Mouse (Mus musculus) MEL (cell line): ENCODE results near the gene 5430427O19Rik. TPM values are rescaled to one million over a fixed set of nuclear protein-coding genes. Genes with fewer than 3 reads are reported as not detected.

ENCODE experiments used
- DNase-seq: peaks from one replicate; pipeline ENCODE4 v3.0.0; 2011; ENCODE audit warnings: low read depth, low spot score
- H3K27ac ChIP-seq: 2 replicates; pipeline ENCODE4 v1.5.1; 2012; ENCODE audit warnings: low read depth, mild to moderate bottlenecking, control low read depth, low read length, moderate library complexity; ENCODE audit not compliant: control insufficient read depth
- H3K27me3 ChIP-seq, 2 experiments: fragments of 150-350 bp in 1 of 2; sonication (generic) in 1 of 2; 2 replicates each; pipeline ENCODE4 v1.6.1; 2012; ENCODE audit warnings: low read length in 2 of 2, mild to moderate bottlenecking in 2 of 2, improper control_type of control experiment in 1 of 2, moderate library complexity in 1 of 2; ENCODE audit not compliant: insufficient read depth in 2 of 2, control insufficient read depth in 1 of 2
- H3K36me3 ChIP-seq, 2 experiments: 2 replicates each; pipeline ENCODE4 v1.6.1; 2012 to 2014; ENCODE audit warnings: low read length in 2 of 2, improper control_type of control experiment in 1 of 2, inconsistent platforms in 1 of 2, mild to moderate bottlenecking in 1 of 2; ENCODE audit not compliant: insufficient read depth in 2 of 2, control insufficient read depth in 1 of 2
- H3K4me1 ChIP-seq, 2 experiments: fragments of 150-350 bp in 1 of 2; sonication (generic) in 1 of 2; 2 replicates each; pipeline ENCODE4 v1.6.1; 2012; ENCODE audit warnings: low read length in 2 of 2, improper control_type of control experiment in 1 of 2, mild to moderate bottlenecking in 1 of 2; ENCODE audit not compliant: insufficient read depth in 2 of 2, control insufficient read depth in 1 of 2
- H3K4me3 ChIP-seq, 2 experiments: fragments of 150-350 bp in 1 of 2; sonication (generic) in 1 of 2; 2 replicates each; pipeline ENCODE4 v1.5.1; 2012; ENCODE audit warnings: low read depth in 2 of 2, low read length in 2 of 2, mild to moderate bottlenecking in 2 of 2, moderate library complexity in 2 of 2, control low read depth in 1 of 2, improper control_type of control experiment in 1 of 2; ENCODE audit not compliant: control insufficient read depth in 1 of 2, insufficient read depth in 1 of 2
- H3K79me2 ChIP-seq: 2 replicates; pipeline ENCODE4 v1.6.1; 2012; ENCODE audit warnings: mild to moderate bottlenecking, low read length, moderate library complexity; ENCODE audit not compliant: control insufficient read depth, poor library complexity, insufficient read depth
- H3K9ac ChIP-seq: 2 replicates; pipeline ENCODE4 v1.6.1; 2012; ENCODE audit warnings: low read depth, mild to moderate bottlenecking, control low read depth, low read length, moderate library complexity; ENCODE audit not compliant: control insufficient read depth, poor library complexity, severe bottlenecking
- H3K9me3 ChIP-seq: fragments of 150-350 bp; sonication (generic); replicated peaks from 2 replicates; pipeline ENCODE4 v1.6.1; 2012; ENCODE audit warnings: mild to moderate bottlenecking, low read length, improper control_type of control experiment, moderate library complexity; ENCODE audit not compliant: insufficient read depth
- CHD1 ChIP-seq: IDR thresholded peaks from 2 replicates; pipeline ENCODE4 v1.6.1; 2012; ENCODE audit warnings: low read depth, mild to moderate bottlenecking, inconsistent platforms, low read length, improper control_type of control experiment
- CHD2 ChIP-seq: IDR thresholded peaks from 2 replicates; pipeline ENCODE4 v1.6.1; 2011; ENCODE audit warnings: low read length, improper control_type of control experiment
- ELF1 ChIP-seq: IDR thresholded peaks from 2 replicates; pipeline ENCODE4 v1.6.1; 2014; ENCODE audit warnings: low read depth, mild to moderate bottlenecking, inconsistent platforms, low read length, improper control_type of control experiment, moderate library complexity
- EP300 ChIP-seq, 2 experiments: IDR thresholded peaks; 2 replicates each; pipeline ENCODE4 v1.6.1; 2011; ENCODE audit warnings: improper control_type of control experiment in 2 of 2, low read length in 2 of 2, low read depth in 1 of 2, mild to moderate bottlenecking in 1 of 2
- ETS1 ChIP-seq: IDR thresholded peaks from 2 replicates; pipeline ENCODE4 v1.6.1; 2012; ENCODE audit warnings: low read depth, mild to moderate bottlenecking, inconsistent platforms, low read length, improper control_type of control experiment, moderate library complexity
- MAFK ChIP-seq: IDR thresholded peaks from 2 replicates; pipeline ENCODE4 v1.6.1; 2011; ENCODE audit warnings: low read depth, mild to moderate bottlenecking, low read length, improper control_type of control experiment, borderline replicate concordance
- MYB ChIP-seq: IDR thresholded peaks from 2 replicates; pipeline ENCODE4 v1.6.1; 2011; ENCODE audit warnings: mild to moderate bottlenecking, low read depth, low read length, improper control_type of control experiment
- NELFE ChIP-seq: IDR thresholded peaks from 2 replicates; pipeline ENCODE4 v1.6.1; 2011; ENCODE audit warnings: low read depth, low read length, improper control_type of control experiment
- POLR2A ChIP-seq, 2 experiments: IDR thresholded peaks; 2 replicates each; pipeline ENCODE4 v1.6.1; 2011 to 2012; ENCODE audit warnings: low read length in 2 of 2, mild to moderate bottlenecking in 2 of 2, control low read depth in 1 of 2, improper control_type of control experiment in 1 of 2, low read depth in 1 of 2, moderate library complexity in 1 of 2; ENCODE audit not compliant: control insufficient read depth in 1 of 2, insufficient read depth in 1 of 2, poor library complexity in 1 of 2
- POLR2AphosphoS5 ChIP-seq: IDR thresholded peaks from 2 replicates; pipeline ENCODE4 v1.6.1; 2012; ENCODE audit warnings: low read depth, borderline replicate concordance, mild to moderate bottlenecking, inconsistent platforms, low read length, moderate library complexity, mixed read lengths
- SIN3A ChIP-seq: IDR thresholded peaks from 2 replicates; pipeline ENCODE4 v1.6.1; 2012; ENCODE audit warnings: low read length, improper control_type of control experiment, inconsistent platforms
- TBP ChIP-seq: IDR thresholded peaks from 2 replicates; pipeline ENCODE4 v1.8.0; 2011; ENCODE audit warnings: low read depth, low read length, improper control_type of control experiment
- USF1 ChIP-seq: IDR thresholded peaks from 2 replicates; pipeline ENCODE4 v1.6.1; 2014; ENCODE audit warnings: low read depth, mild to moderate bottlenecking, inconsistent platforms, low read length, improper control_type of control experiment, moderate library complexity
- ZNF384 ChIP-seq: IDR thresholded peaks from 2 replicates; pipeline ENCODE4 v1.6.1; 2012; ENCODE audit warnings: low read depth, mild to moderate bottlenecking, inconsistent platforms, low read length, improper control_type of control experiment
- polyA plus RNA-seq, 2 experiments: library from polyadenylated mRNA; stranded (reverse) in 1 of 2; unstranded in 1 of 2; fragments of >175 nt in 1 of 2; fragments of >200 nt in 1 of 2; gene quantifications; 2 replicates each; pipeline versions ENCODE4 v1.2.1 to v1.2.4; 2012; ENCODE audit warnings: low replicate concordance in 2 of 2, low read depth in 1 of 2; ENCODE audit not compliant: insufficient read length in 2 of 2, insufficient read depth in 1 of 2, missing spikeins in 1 of 2
- total RNA-seq: library from RNA; depleted of rRNA; stranded (reverse); fragments of 300-350 nt; gene quantifications from 2 replicates; pipeline ENCODE4 v1.2.3, GENCODE M21; 2012; rRNA removed

5430427O19Rik gene
- total RNA-seq: 1.2 and 1.3 TPM in 2 replicates
- polyA plus RNA-seq: 1 to 10 TPM in 1 of 2 experiments, not detected in 1; 1.7 TPM

GRCm38 (mm10) chrX:85869914-85870483 is at the start of gene 5430427O19Rik:
5430427O19Rik (plus strand) TSS chrX:85870354.
- Histone ChIP-seq H3K9ac (peak within 1 kb of the TSS; percentile 68), H3K4me3 (peak within 1 kb of the TSS; percentile 50 to 64), H3K9me3 (no peaks in the 10 kb centered on the region), H3K36me3 (peaks cover 0 to 31% of the 10 kb centered on the region in 2 experiments; a peak in 2 of 4 replicates), H3K79me2 (peaks cover 2% of the 10 kb centered on the region; the same call in 1 of the 2 replicates), H3K4me1 (peaks cover 19 to 21% of the 10 kb centered on the region in 2 experiments), H3K27me3 (no peaks in the 10 kb centered on the region), H3K27ac (peak within 1 kb of the TSS; percentile 95)
- peak; percentile 72 for DNase-seq
- TF ChIP-seq SIN3A (0 out of 2 replicates have a peak, but pooled peaks have one; percentile 18), TBP (peak; percentile 43; the same call in 1 of the 2 replicates), CHD2 (no peak), MYB (peak; percentile 41; the same call in 1 of the 2 replicates), NELFE (0 out of 2 replicates have a peak, but pooled peaks have one; percentile 39), USF1 (no peak), MAFK (no peak), ZNF384 (peak; percentile 90), CHD1 (no peak), POLR2A (IDR thresholded peaks at IDR 0.05; ENCODE audit: control insufficient read depth in 1 of 2, insufficient read depth in 1 of 2, low read depth in 1 of 2, low read length in 2 of 2, poor library complexity in 1 of 2) (peak in 1 of 2 experiments; percentile 48; a peak in 2 of 4 replicates), EP300 (IDR thresholded peaks at IDR 0.05; ENCODE audit: low read depth in 1 of 2, low read length in 2 of 2) (peak in 1 of 2 experiments; percentile 43; a peak in 2 of 4 replicates), ETS1 (peak; percentile 40; the same call in 1 of the 2 replicates)

- H3K27me3 ChIP-seq: no peaks in the 10 kb centered on the region
- no peak for DNase-seq
- no peaks in the 10 kb centered on the region for H3K9me3 ChIP-seq
Measured at GRCm38 (mm10) chrX:85827719-85828453, 42.3 kb upstream of the 5430427O19Rik start.

More at GRCm38 (mm10) chrX:85827719-85828453, 42.3 kb upstream of the 5430427O19Rik start:
- TF ChIP-seq ELF1 (no peak), CHD2 (no peak), POLR2AphosphoS5 (no peak)
- Histone ChIP-seq H3K9ac (no peak overlapping the region), H3K4me3 (no peak overlapping the region), H3K27ac (no peak overlapping the region), H3K79me2 (no peaks in the 10 kb centered on the region), H3K36me3 (no peaks in the 10 kb centered on the region), H3K4me1 (no peaks in the 10 kb centered on the region)
